Mouse (Mus musculus): ENCODE measurements around the gene Pea15a.

GRCm38 (mm10) chr1:172181777-172182176 is 24.8 kb downstream of the Pea15a start:
- no peak for TF ChIP-seq POLR2A (IDR thresholded peaks at IDR 0.05; ENCODE audit: low read depth, low read length)
- no peak for TF ChIP-seq CTCF (IDR thresholded peaks at IDR 0.05; ENCODE audit: extremely low read depth, insufficient read depth, insufficient read length, insufficient replicate concordance)

All from spleen, adult 2 months (tissue).